11 mouse cellular contexts compared by ENCODE assay signal in the genomic region with DNA sequence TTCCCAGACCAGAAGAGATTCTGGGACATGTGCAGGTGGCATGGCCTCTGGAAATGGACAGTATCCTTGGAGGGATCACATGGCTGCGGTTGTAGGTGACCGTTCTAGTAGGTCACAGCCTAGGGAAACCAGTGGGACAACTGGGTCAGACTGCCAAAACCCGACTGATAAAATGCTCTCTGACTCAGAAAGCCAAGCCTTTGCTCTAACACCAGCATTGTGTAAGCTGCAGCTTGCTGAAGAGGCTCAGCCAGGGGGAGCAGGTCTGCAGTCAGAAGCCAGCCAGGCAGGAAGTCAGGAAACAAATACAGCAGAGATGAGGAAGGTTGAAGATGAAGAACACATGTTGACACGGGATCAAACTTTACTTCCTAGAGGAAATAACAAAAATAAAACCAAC. TPM values are rescaled to one million over a fixed set of nuclear protein-coding genes. Genes with fewer than 3 reads are reported as not detected.
DNase-seq lines count a peak whose midpoint lies in the region; ATAC-seq lines count a peak whose summit lies in the region.
"Had no signal": no experiment of that assay in that cellular context is flagged by ENCODE, and none has a peak within 500 bp of the region (broad histone marks: within the 10 kb centered on the region; RNA-seq: fewer than 3 reads in every experiment).

No protein-coding gene starts in this region.

- 59% methylated on average over 4 of the region's 4 CpGs for WGBS in heart, embryonic 12.5 days
- WGBS in kidney, embryonic 15.5 days: 74% methylated on average over 4 of the region's 4 CpGs

- no peak for ATAC-seq in heart, embryonic 12.5 days (ENCODE audit: insufficient number of reproducible peaks, low FRiP score)
- ATAC-seq in kidney, embryonic 15.5 days (replicated peaks; ENCODE audit: low FRiP score): no peak
- ATAC-seq: forebrain, postnatal 0 days had no signal

- 0 out of 2 replicates have a peak, but pooled peaks cover 4% of the 10 kb centered on the region for H3K4me1 ChIP-seq in heart, embryonic 12.5 days (replicated peaks)
- H3K4me1 ChIP-seq in kidney, embryonic 15.5 days: no peaks in the 10 kb centered on the region
- H3K4me1 ChIP-seq: embryonic facial prominence, embryonic 12.5 days had no signal

- DNase-seq in heart, adult 11 months: peak; percentile 95
- peak; percentile 27 for DNase-seq in urinary bladder, postnatal 25 days (ENCODE audit: low spot score)
- DNase-seq in urinary bladder, postnatal 4 days (ENCODE audit: low spot score in 2 of 2): no peak
- DNase-seq in lung, adult 18-20 months: peak; percentile 48 to 71
- peak; percentile 27 for DNase-seq in yolk sac, embryonic 10.5 days (ENCODE audit: low spot score)
- no peak for DNase-seq in cerebellum, postnatal 36 days
- DNase-seq: forebrain, postnatal 0 days; kidney, postnatal 36 days had no signal

- no peak overlapping the region; the same call in 1 of the 2 replicates for H3K27ac ChIP-seq in heart, embryonic 12.5 days (ENCODE audit: poor library complexity, severe bottlenecking)
- no peak overlapping the region for H3K27ac ChIP-seq in kidney, embryonic 15.5 days
- H3K27ac ChIP-seq: embryonic facial prominence, embryonic 12.5 days had no signal

- H3K36me3 ChIP-seq in heart, embryonic 12.5 days: no peaks in the 10 kb centered on the region
- H3K36me3 ChIP-seq in kidney, embryonic 15.5 days: 0 out of 2 replicates have a peak, but pooled peaks cover 4% of the 10 kb centered on the region
- H3K36me3 ChIP-seq: embryonic facial prominence, embryonic 12.5 days had no signal

- H3K4me3 ChIP-seq in heart, embryonic 12.5 days: no peak overlapping the region
- H3K4me3 ChIP-seq in kidney, embryonic 15.5 days (replicated peaks): no peak overlapping the region
- H3K4me3 ChIP-seq: embryonic facial prominence, embryonic 12.5 days had no signal

- H3K4me2 ChIP-seq in heart, embryonic 12.5 days: no peak overlapping the region
- H3K4me2 ChIP-seq in kidney, embryonic 15.5 days: no peak overlapping the region
- H3K4me2 ChIP-seq: embryonic facial prominence, embryonic 12.5 days had no signal

- no peaks in the 10 kb centered on the region for H3K27me3 ChIP-seq in heart, embryonic 12.5 days (replicated peaks)
- no peaks in the 10 kb centered on the region for H3K27me3 ChIP-seq in kidney, embryonic 15.5 days
- H3K27me3 ChIP-seq: embryonic facial prominence, embryonic 12.5 days had no signal

- no peaks in the 10 kb centered on the region for H3K9me3 ChIP-seq in heart, embryonic 12.5 days (replicated peaks)
- no peaks in the 10 kb centered on the region for H3K9me3 ChIP-seq in kidney, embryonic 15.5 days (replicated peaks)
- H3K9me3 ChIP-seq: embryonic facial prominence, embryonic 12.5 days had no signal

- no peak overlapping the region for H3K9ac ChIP-seq in heart, embryonic 12.5 days
- H3K9ac ChIP-seq in kidney, embryonic 15.5 days: no peak overlapping the region
- H3K9ac ChIP-seq: embryonic facial prominence, embryonic 12.5 days; forebrain, postnatal 0 days had no signal

RNA-seq across cellular contexts. Expression of gene Kdelc2, which starts 7.9 kb away (rescaled TPM):
- 24.2 and 27.1 TPM in 2 replicates for polyA plus RNA-seq in heart, embryonic 12.5 days (2016; fragmentation: Nextera tagmentation; extraction: Ambion mirVana)
- 32.7 and 33.5 TPM in 2 replicates for polyA plus RNA-seq in kidney, embryonic 15.5 days (2015; fragmentation: Nextera tagmentation; extraction: Ambion mirVana)

RNA-seq across cellular contexts. Expression of gene 4930550C14Rik, which starts 26.2 kb away (rescaled TPM):
- 0.23 and 1.0 TPM in 2 replicates for polyA plus RNA-seq in heart, embryonic 12.5 days (2016; fragmentation: Nextera tagmentation; extraction: Ambion mirVana)
- polyA plus RNA-seq in kidney, embryonic 15.5 days (2015; fragmentation: Nextera tagmentation; extraction: Ambion mirVana): 1.6 and 1.9 TPM in 2 replicates

Comparison
In these comparisons a context has a peak if more than half of its experiments do, and no peak if none do; other contexts are left out.
1. DNase-seq: peak in heart, adult 11 months (single experiment), urinary bladder, postnatal 25 days (single experiment), lung, adult 18-20 months (2 of 2) and yolk sac, embryonic 10.5 days (single experiment); none in urinary bladder, postnatal 4 days (0 of 2) and cerebellum, postnatal 36 days (0 of 2).